ENCODE assay signal across 10 mouse cellular contexts in genomic region chr7:64164997-64165396, GRCm38 (mm10). TPM values are rescaled to one million over a fixed set of nuclear protein-coding genes. Genes with fewer than 3 reads are reported as not detected.
DNase-seq lines count a peak whose midpoint lies in the region; ATAC-seq and TF ChIP-seq lines count a peak whose summit lies in the region.
"Had no signal": no experiment of that assay in that cellular context is flagged by ENCODE, and none has a peak within 500 bp of the region (broad histone marks: within the 10 kb centered on the region; RNA-seq: fewer than 3 reads in every experiment).

No protein-coding gene starts in this region.

- TF ChIP-seq CTCF in embryonic fibroblast, embryonic 13.5 days (IDR thresholded peaks at IDR 0.05; ENCODE audit: borderline replicate concordance, insufficient read depth, low read length), result peak; percentile 90

- ATAC-seq in forebrain, embryonic 13.5 days, result peak; percentile 60
- ATAC-seq in forebrain, embryonic 12.5 days (ENCODE audit: low FRiP score), result no peak; the same call in 1 of the 2 replicates

- H3K4me3 ChIP-seq in forebrain, embryonic 13.5 days, result no peak overlapping the region
- no peak overlapping the region for H3K4me3 ChIP-seq in forebrain, embryonic 12.5 days (replicated peaks)
- no peak overlapping the region for H3K4me3 ChIP-seq in embryonic fibroblast, embryonic 13.5 days (ENCODE audit: insufficient read depth, low read length)
- H3K4me3 ChIP-seq: heart, embryonic 13.5 days had no signal

- no peak overlapping the region for H3K4me2 ChIP-seq in forebrain, embryonic 13.5 days
- H3K4me2 ChIP-seq in forebrain, embryonic 12.5 days, result no peak overlapping the region
- H3K4me2 ChIP-seq: heart, embryonic 13.5 days had no signal

- no peaks in the 10 kb centered on the region for H3K27me3 ChIP-seq in forebrain, embryonic 13.5 days
- H3K27me3 ChIP-seq in forebrain, embryonic 12.5 days, result no peaks in the 10 kb centered on the region
- H3K27me3 ChIP-seq: heart, embryonic 13.5 days had no signal

- peaks cover 11% of the 10 kb centered on the region for H3K4me1 ChIP-seq in forebrain, embryonic 13.5 days
- H3K4me1 ChIP-seq in forebrain, embryonic 12.5 days, result peaks cover 14% of the 10 kb centered on the region
- no peaks in the 10 kb centered on the region for H3K4me1 ChIP-seq in embryonic fibroblast, embryonic 13.5 days (ENCODE audit: control insufficient read depth, insufficient read depth, low read length)
- H3K4me1 ChIP-seq: heart, embryonic 13.5 days had no signal

- no peak overlapping the region for H3K9ac ChIP-seq in forebrain, embryonic 13.5 days
- H3K9ac ChIP-seq in forebrain, embryonic 12.5 days, result no peak overlapping the region
- H3K9ac ChIP-seq: heart, embryonic 13.5 days had no signal

- H3K27ac ChIP-seq in forebrain, embryonic 13.5 days, result no peak overlapping the region
- H3K27ac ChIP-seq in forebrain, embryonic 12.5 days, result no peak overlapping the region
- H3K27ac ChIP-seq in embryonic fibroblast, embryonic 13.5 days (ENCODE audit: insufficient read depth, low read length), result no peak overlapping the region
- H3K27ac ChIP-seq: heart, embryonic 13.5 days had no signal

- peak; percentile 26 for DNase-seq in urinary bladder, postnatal 25 days (ENCODE audit: low spot score)
- no peak for DNase-seq in urinary bladder, postnatal 4 days (ENCODE audit: low spot score in 2 of 2)
- DNase-seq in kidney, adult 18-20 months, result peak; percentile 64
- DNase-seq in lung, postnatal 4 days, result peak; percentile 59 to 60
- DNase-seq in thymus, postnatal 4 days, result peak; percentile 84

- no peaks in the 10 kb centered on the region for H3K9me3 ChIP-seq in forebrain, embryonic 13.5 days (replicated peaks)
- H3K9me3 ChIP-seq in forebrain, embryonic 12.5 days, result no peaks in the 10 kb centered on the region
- H3K9me3 ChIP-seq: G1E; heart, embryonic 13.5 days had no signal

- 64% methylated on average over 3 of the region's 3 CpGs for WGBS in forebrain, embryonic 13.5 days
- 63% methylated on average over 3 of the region's 3 CpGs for WGBS in forebrain, embryonic 12.5 days

- no peak for TF ChIP-seq POLR2A in embryonic fibroblast, embryonic 13.5 days (IDR thresholded peaks at IDR 0.05; ENCODE audit: low read depth, low read length)

- H3K36me3 ChIP-seq in forebrain, embryonic 13.5 days (ENCODE audit: poor library complexity, severe bottlenecking), result no peaks in the 10 kb centered on the region
- no peaks in the 10 kb centered on the region for H3K36me3 ChIP-seq in forebrain, embryonic 12.5 days (replicated peaks)
- H3K36me3 ChIP-seq: G1E; heart, embryonic 13.5 days had no signal

RNA-seq across cellular contexts. Expression of gene Trpm1, which starts 11.4 kb away (rescaled TPM):
- 0.13 and 0.47 TPM in 2 replicates for polyA plus RNA-seq in forebrain, embryonic 13.5 days (2015; fragmentation: Nextera tagmentation; extraction: Ambion mirVana)
- polyA plus RNA-seq in forebrain, embryonic 12.5 days (2016; fragmentation: Nextera tagmentation; extraction: Ambion mirVana), result 0.63 and 2.0 TPM in 2 replicates
- polyA plus RNA-seq in embryonic fibroblast, embryonic 13.5 days (2011; ENCODE audit: insufficient read length, low read depth, missing spikeins), result not detected in 2 replicates
- polyA plus RNA-seq: G1E had no signal

Comparison
In these comparisons a context has a peak if more than half of its experiments do, and no peak if none do; other contexts are left out.
1. DNase-seq: peak in urinary bladder, postnatal 25 days (single experiment), kidney, adult 18-20 months (single experiment), lung, postnatal 4 days (2 of 2) and thymus, postnatal 4 days (single experiment); none in urinary bladder, postnatal 4 days (0 of 2).